Mouse (Mus musculus) small intestine, adult 2 months (tissue): ENCODE results near the gene Ppp2ca. TPM values are rescaled to one million over a fixed set of nuclear protein-coding genes. Genes with fewer than 3 reads are reported as not detected.

Source experiments
- H3K27ac ChIP-seq: fragments of 200-500 bp; 2 replicates; pipeline ENCODE4 v1.5.1; 2012; ENCODE audit warnings: low read depth, low read length, control low read depth, inconsistent platforms; ENCODE audit not compliant: insufficient read depth
- H3K27me3 ChIP-seq: fragments of 200-500 bp; 2 replicates; pipeline ENCODE4 v1.6.1; 2012; ENCODE audit warnings: mild to moderate bottlenecking, moderate library complexity, low read length, inconsistent platforms; ENCODE audit not compliant: control insufficient read depth, insufficient read depth
- H3K36me3 ChIP-seq: fragments of 200-500 bp; 2 replicates; pipeline ENCODE4 v1.6.1; 2012; ENCODE audit warnings: mild to moderate bottlenecking, low read length, control low read depth, inconsistent platforms; ENCODE audit not compliant: control insufficient read depth, insufficient read depth
- H3K4me1 ChIP-seq: fragments of 200-500 bp; 2 replicates; pipeline ENCODE4 v1.6.1; 2012; ENCODE audit warnings: low read length, inconsistent platforms, mixed read lengths; ENCODE audit not compliant: control insufficient read depth, insufficient read depth, insufficient read length
- H3K4me3 ChIP-seq: fragments of 200-500 bp; 2 replicates; pipeline ENCODE4 v1.5.1; 2012; ENCODE audit warnings: low read depth, mild to moderate bottlenecking, control low read depth, inconsistent platforms, low read length, moderate library complexity
- CTCF ChIP-seq: fragments of 200-500 bp; IDR thresholded peaks from 2 replicates; pipeline ENCODE4 v1.5.1; 2012; ENCODE audit warnings: low read depth, mild to moderate bottlenecking, control low read depth, inconsistent platforms, low read length, moderate library complexity, mixed read lengths; ENCODE audit not compliant: insufficient replicate concordance, insufficient read length; ENCODE audit errors: extremely low read depth
- POLR2A ChIP-seq: fragments of 200-500 bp; IDR thresholded peaks from 2 replicates; pipeline ENCODE4 v1.6.1; 2012; ENCODE audit warnings: low read depth, mild to moderate bottlenecking, control low read depth, inconsistent platforms, low read length, moderate library complexity
- WGBS: fragments of 180-500 bp; shearing (Covaris S2); methylation state at CpG from one replicate; pipeline ENCODE4 v1.1.7; 2018; 5-methylcytosine and 5-hydroxymethylcytosine counted together
- polyA plus RNA-seq: library from polyadenylated mRNA; depleted of rRNA; stranded (reverse); fragments of >200 nt; gene quantifications from 2 replicates; pipeline ENCODE4 v1.2.3, GENCODE M21; 2012

Ppp2ca gene
- polyA plus RNA-seq, 1 experiment: 27.0 TPM

DNA sequence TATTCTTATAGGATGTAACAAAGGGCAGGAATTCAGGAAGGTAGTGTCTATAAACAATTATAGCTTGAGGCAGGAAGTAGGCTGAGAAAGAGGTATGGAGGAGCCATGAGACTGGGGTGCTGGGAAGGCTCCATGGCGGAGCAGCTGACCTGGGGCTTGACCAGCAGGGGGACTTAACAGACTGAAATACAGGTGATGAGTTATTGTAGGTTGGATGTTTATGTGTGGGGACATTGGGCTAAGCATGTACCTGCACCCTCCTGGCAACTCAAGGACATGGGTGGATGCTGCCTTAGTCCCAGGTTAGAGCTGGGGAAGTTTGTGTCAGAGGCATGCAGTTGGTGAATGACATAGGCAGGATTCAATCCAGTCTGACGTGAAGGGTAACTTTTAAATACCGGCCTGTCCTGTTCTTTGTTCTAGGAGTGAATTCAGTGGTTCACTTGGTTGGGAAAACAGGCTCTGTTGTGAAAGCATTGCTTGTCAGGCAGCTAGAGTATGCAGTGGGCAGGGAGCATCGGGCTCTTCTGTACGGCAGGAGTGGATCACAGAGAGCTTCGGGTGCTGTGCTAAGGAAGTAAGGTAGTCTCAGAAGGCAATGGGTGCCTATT is 21.6 kb upstream of the Ppp2ca start:
- TF ChIP-seq CTCF: no peak
- TF ChIP-seq POLR2A: no peak
- Histone ChIP-seq H3K27ac (0 out of 2 replicates have a peak overlapping the region, but pooled peaks have one; percentile 3), H3K27me3 (no peaks in the 10 kb centered on the region), H3K4me1 (peaks cover 17% of the 10 kb centered on the region), H3K36me3 (no peaks in the 10 kb centered on the region), H3K4me3 (no peak overlapping the region)
- 76% methylated on average over 6 of the region's 6 CpGs for WGBS

DNA sequence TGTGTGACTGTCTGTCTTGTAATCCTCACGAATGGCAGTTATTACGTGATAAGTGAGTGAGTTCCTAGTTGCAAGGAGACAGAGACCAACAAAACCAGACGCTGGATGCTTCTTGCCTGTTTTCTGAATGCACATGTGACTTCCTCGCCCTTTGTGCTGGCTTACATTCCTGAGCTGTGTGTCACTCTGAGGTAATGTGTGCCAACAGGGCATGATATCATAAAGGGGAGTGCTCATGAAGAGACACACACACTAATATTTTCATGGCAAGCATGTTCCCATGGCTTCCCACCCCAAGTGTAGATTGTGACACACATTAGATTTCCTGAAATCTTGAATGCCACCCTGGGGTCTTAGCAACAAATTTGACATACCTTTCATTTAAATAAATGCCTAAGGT is 20.5 kb upstream of the Ppp2ca start:
- 42% methylated on average over 4 of the region's 4 CpGs for WGBS
- Histone ChIP-seq H3K27me3 (no peaks in the 10 kb centered on the region), H3K4me1 (peaks cover 17% of the 10 kb centered on the region), H3K27ac (no peak overlapping the region), H3K4me3 (no peak overlapping the region), H3K36me3 (no peaks in the 10 kb centered on the region)
- TF ChIP-seq POLR2A (no peak), CTCF (no peak)

DNA sequence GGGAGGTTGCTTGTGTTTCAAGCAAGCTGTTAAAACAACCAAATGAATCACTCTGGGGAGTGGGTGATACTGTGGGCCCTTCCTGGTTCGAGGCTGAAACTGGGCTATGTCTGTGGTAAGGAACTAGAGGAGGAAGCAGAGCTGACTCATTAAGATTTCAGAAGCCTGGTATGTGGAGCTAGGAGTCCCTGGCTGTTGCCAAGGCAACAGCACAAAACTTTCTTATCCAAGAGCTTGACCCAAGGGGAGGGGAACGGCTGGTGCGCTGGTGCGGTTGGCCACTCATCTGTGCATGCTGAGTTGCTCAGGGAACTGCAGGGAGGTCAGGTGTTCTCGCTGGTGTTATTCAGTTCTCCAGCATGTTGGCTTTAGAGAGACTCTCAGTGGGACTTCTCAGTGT is 18.5 kb upstream of the Ppp2ca start:
- no peaks in the 10 kb centered on the region for H3K36me3 ChIP-seq
- no peak overlapping the region for H3K27ac ChIP-seq
- H3K4me3 ChIP-seq: no peak overlapping the region
- 56% methylated on average over 5 of the region's 5 CpGs for WGBS
- TF ChIP-seq POLR2A (no peak), CTCF (no peak)
- H3K27me3 ChIP-seq: no peaks in the 10 kb centered on the region
- peaks cover 17% of the 10 kb centered on the region for H3K4me1 ChIP-seq

DNA sequence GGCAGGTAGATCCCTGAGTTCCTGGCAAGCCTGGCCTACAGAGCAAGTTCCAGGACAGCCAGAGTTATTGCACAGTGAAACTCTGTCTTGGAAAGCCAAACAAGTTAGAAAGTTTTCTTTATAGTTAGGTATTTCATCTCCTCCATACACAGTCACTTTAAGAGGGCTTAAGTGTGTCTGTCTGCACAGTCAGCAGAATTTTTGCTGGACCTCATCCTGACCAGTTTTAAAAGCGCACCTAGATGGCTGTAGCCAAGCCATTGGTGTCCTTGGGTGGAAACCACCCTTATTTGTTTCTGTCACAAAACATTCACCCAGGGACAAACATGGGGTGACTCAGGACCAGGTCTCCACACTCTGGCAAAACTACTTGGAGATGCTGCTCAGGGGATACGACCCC is 17.8 kb upstream of the Ppp2ca start:
- H3K27me3 ChIP-seq: no peaks in the 10 kb centered on the region
- no peaks in the 10 kb centered on the region for H3K36me3 ChIP-seq
- H3K4me1 ChIP-seq: peaks cover 17% of the 10 kb centered on the region
- no peak overlapping the region for H3K4me3 ChIP-seq
- no peak overlapping the region for H3K27ac ChIP-seq
- TF ChIP-seq POLR2A (no peak), CTCF (no peak)
- WGBS: 95% methylated on average over 2 of the region's 2 CpGs

DNA sequence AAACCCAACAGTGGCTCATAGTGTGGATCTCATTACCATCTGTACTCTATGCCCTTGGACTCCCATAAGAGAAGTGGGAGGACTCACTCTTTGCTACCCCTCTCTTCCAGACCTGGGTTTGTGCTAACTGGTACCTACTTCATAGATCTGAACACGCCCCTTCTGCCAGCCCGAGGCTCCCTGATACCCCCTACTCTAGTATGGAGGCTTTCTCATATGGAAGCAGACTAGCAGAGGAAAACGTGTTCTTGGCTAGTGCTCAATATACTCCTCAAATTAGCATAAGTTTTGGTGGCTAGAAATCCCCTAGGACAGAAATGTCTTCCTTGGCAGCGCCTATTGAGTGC is 12.7 kb upstream of the Ppp2ca start:
- Histone ChIP-seq H3K4me3 (no peak overlapping the region), H3K27me3 (no peaks in the 10 kb centered on the region), H3K36me3 (no peaks in the 10 kb centered on the region), H3K4me1 (no peaks in the 10 kb centered on the region), H3K27ac (no peak overlapping the region)
- 68% methylated on average over 4 of the region's 4 CpGs for WGBS
- no peak for TF ChIP-seq CTCF
- no peak for TF ChIP-seq POLR2A

DNA sequence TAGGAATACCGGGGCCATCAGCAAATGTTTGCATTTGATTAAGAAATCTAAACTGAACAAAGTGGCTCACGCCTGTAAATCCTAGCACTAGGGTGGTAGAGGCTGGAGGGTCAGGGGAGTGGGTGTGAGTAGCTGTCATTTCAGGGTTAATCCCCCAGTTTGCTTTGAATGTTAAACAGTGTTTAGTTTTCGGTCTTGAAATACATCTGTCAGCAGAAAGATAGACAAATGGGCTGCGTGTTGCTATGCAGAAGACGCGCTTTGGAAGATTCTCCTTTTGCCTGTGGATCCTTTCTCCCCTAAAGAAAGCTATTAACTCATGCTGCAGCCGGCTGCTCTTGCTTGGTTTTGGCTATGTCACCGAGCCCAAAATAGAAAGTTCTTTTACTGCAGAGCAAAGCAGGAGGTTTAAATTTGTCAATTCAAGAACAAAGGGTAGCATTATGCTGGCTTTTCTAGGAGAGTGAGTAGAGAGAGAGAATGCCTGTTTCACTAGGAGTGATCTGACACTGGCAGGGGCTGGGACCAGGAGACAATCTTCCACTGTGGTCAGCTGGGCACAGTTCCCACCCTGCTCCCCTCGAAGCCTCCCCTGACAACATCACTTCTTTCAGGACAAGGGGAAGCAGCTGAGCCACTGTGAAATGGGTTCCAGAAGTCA is 12.1 kb upstream of the Ppp2ca start:
- Histone ChIP-seq H3K27ac (no peak overlapping the region), H3K27me3 (no peaks in the 10 kb centered on the region), H3K4me3 (no peak overlapping the region), H3K4me1 (no peaks in the 10 kb centered on the region), H3K36me3 (no peaks in the 10 kb centered on the region)
- 48% methylated on average over 9 of the region's 9 CpGs for WGBS
- no peak for TF ChIP-seq CTCF
- no peak for TF ChIP-seq POLR2A

DNA sequence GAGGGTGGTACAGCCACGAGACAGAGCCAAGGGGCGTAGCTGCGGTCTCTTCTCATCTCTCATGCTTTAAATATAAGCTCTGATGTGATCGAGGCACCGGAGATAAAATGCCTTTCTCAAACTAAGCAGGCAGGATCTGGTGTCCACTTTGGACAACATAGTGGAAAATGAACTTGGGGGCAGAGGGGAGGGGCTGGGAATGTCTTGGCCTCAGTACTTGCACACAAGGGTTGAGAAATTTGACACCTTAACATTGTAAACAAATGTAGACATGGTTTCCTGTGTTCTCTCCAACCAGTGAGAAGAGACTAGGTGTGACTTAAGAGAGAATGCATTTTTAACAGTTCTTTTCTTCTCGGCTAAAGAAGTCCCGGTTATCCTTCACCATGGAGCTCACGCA is 9.2 kb upstream of the Ppp2ca start:
- 63% methylated on average over 8 of the region's 8 CpGs for WGBS
- Histone ChIP-seq H3K36me3 (no peaks in the 10 kb centered on the region), H3K27me3 (no peaks in the 10 kb centered on the region), H3K4me3 (no peak overlapping the region), H3K27ac (no peak overlapping the region), H3K4me1 (no peaks in the 10 kb centered on the region)
- TF ChIP-seq CTCF (no peak), POLR2A (no peak)

DNA sequence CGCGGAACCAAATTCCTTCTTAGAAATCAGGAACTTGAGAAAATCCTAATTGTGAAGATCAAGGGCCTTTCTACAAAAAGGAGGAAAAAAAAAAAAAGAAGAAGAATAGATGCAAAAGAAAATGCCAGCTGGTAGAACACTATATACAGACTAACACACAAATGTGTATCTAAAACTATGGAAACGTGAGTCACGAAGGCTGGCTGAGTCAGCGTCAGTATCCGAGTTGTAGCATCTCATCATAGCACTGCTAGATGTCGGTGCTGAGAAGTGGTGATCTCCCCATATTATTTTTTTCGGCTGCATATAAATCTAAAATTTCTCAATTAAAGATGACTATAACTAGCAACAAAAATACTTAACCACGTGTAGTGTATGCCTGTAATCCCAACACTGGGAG is 7.2 kb upstream of the Ppp2ca start:
- Histone ChIP-seq H3K27ac (no peak overlapping the region), H3K36me3 (no peaks in the 10 kb centered on the region), H3K27me3 (no peaks in the 10 kb centered on the region), H3K4me3 (no peak overlapping the region), H3K4me1 (peaks cover 3% of the 10 kb centered on the region)
- WGBS: 85% methylated on average over 9 of the region's 9 CpGs
- TF ChIP-seq POLR2A (no peak), CTCF (no peak)
